Mouse (Mus musculus): ENCODE measurements around the gene Krt8. TPM values are rescaled to one million over a fixed set of nuclear protein-coding genes. Genes with fewer than 3 reads are reported as not detected.

The Krt8 gene
- 21.7 and 24.9 TPM in 2 replicates for polyA plus RNA-seq (2015; fragmentation: Nextera tagmentation; extraction: Ambion mirVana)

- Histone ChIP-seq H3K27me3 (replicated peaks) (peaks cover 64% of the 10 kb centered on the region), H3K4me3 (peak within 1 kb of the TSS; percentile 57), H3K9ac (peak within 1 kb of the TSS; percentile 77), H3K9me3 (no peaks in the 10 kb centered on the region), H3K36me3 (no peaks in the 10 kb centered on the region), H3K4me2 (peak within 1 kb of the TSS; percentile 70), H3K4me1 (peaks cover 18% of the 10 kb centered on the region), H3K27ac (replicated peaks) (no peak within 1 kb of the TSS)
- WGBS, result 22% methylated on average over 11 of the region's 11 CpGs
- ATAC-seq (ENCODE audit: extremely low read depth, insufficient number of reproducible peaks, low FRiP score, low TSS enrichment), result no peak
Measured at GRCm38 (mm10) chr15:102004189-102004588, at the start of gene Krt8. Gene Krt8, minus strand, starts transcription at chr15:102004482.

- Histone ChIP-seq H3K9me3 (no peaks in the 10 kb centered on the region), H3K36me3 (no peaks in the 10 kb centered on the region), H3K27me3 (replicated peaks) (no peaks in the 10 kb centered on the region), H3K4me2 (peak overlapping the region; percentile 87), H3K4me3 (peak overlapping the region; percentile 59), H3K27ac (replicated peaks) (peak overlapping the region; percentile 55), H3K4me1 (peaks cover 7% of the 10 kb centered on the region; the same call in 1 of the 2 replicates), H3K9ac (peak overlapping the region; percentile 81)
- no peak for ATAC-seq (ENCODE audit: extremely low read depth, insufficient number of reproducible peaks, low FRiP score, low TSS enrichment)
- WGBS, result 2% methylated on average over 28 of the region's 33 CpGs
Measured at GRCm38 (mm10) chr15:102051920-102052683, 47.8 kb upstream of the Krt8 start.

GRCm38 (mm10) chr15:102049871-102050270 lies 45.6 kb upstream of the Krt8 start:
- no peak overlapping the region for H3K9ac ChIP-seq
- no peaks in the 10 kb centered on the region for H3K36me3 ChIP-seq
- no peak overlapping the region for H3K4me2 ChIP-seq
- no peaks in the 10 kb centered on the region for H3K27me3 ChIP-seq (replicated peaks)
- H3K4me3 ChIP-seq, result no peak overlapping the region
- peaks cover 4% of the 10 kb centered on the region; the same call in 1 of the 2 replicates for H3K4me1 ChIP-seq
- H3K27ac ChIP-seq (replicated peaks), result no peak overlapping the region
- H3K9me3 ChIP-seq, result no peaks in the 10 kb centered on the region
- no peak for ATAC-seq (ENCODE audit: extremely low read depth, insufficient number of reproducible peaks, low FRiP score, low TSS enrichment)

- H3K27me3 ChIP-seq (replicated peaks), result no peaks in the 10 kb centered on the region
- H3K4me1 ChIP-seq, result peaks cover 4% of the 10 kb centered on the region; the same call in 1 of the 2 replicates
- H3K9me3 ChIP-seq, result no peaks in the 10 kb centered on the region
- no peaks in the 10 kb centered on the region for H3K36me3 ChIP-seq
- 77% methylated on average over 6 of the region's 6 CpGs for WGBS
- no peak overlapping the region for H3K27ac ChIP-seq (replicated peaks)
- H3K9ac ChIP-seq, result no peak overlapping the region
- no peak for ATAC-seq (ENCODE audit: extremely low read depth, insufficient number of reproducible peaks, low FRiP score, low TSS enrichment)
- H3K4me2 ChIP-seq, result no peak overlapping the region
- no peak overlapping the region for H3K4me3 ChIP-seq
Measured at GRCm38 (mm10) chr15:102048006-102048405, 43.7 kb upstream of the Krt8 start.

- Histone ChIP-seq H3K9me3 (no peaks in the 10 kb centered on the region), H3K9ac (no peak overlapping the region), H3K4me2 (no peak overlapping the region), H3K36me3 (no peaks in the 10 kb centered on the region), H3K4me3 (no peak overlapping the region), H3K27me3 (replicated peaks) (no peaks in the 10 kb centered on the region), H3K27ac (replicated peaks) (no peak overlapping the region), H3K4me1 (no peaks in the 10 kb centered on the region)
- no peak for ATAC-seq (ENCODE audit: extremely low read depth, insufficient number of reproducible peaks, low FRiP score, low TSS enrichment)
- 56% methylated on average over 10 of the region's 10 CpGs for WGBS
Measured at GRCm38 (mm10) chr15:102045691-102046090, 41.4 kb upstream of the Krt8 start.

GRCm38 (mm10) chr15:102044745-102045144 lies 40.5 kb upstream of the Krt8 start:
- no peaks in the 10 kb centered on the region for H3K4me1 ChIP-seq
- H3K9ac ChIP-seq, result no peak overlapping the region
- no peaks in the 10 kb centered on the region for H3K27me3 ChIP-seq (replicated peaks)
- H3K4me3 ChIP-seq, result no peak overlapping the region
- no peaks in the 10 kb centered on the region for H3K9me3 ChIP-seq
- WGBS, result 71% methylated on average over 3 of the region's 3 CpGs
- no peak overlapping the region for H3K27ac ChIP-seq (replicated peaks)
- no peak for ATAC-seq (ENCODE audit: extremely low read depth, insufficient number of reproducible peaks, low FRiP score, low TSS enrichment)
- no peaks in the 10 kb centered on the region for H3K36me3 ChIP-seq
- no peak overlapping the region for H3K4me2 ChIP-seq

- H3K9ac ChIP-seq, result no peak overlapping the region
- H3K27ac ChIP-seq (replicated peaks), result no peak overlapping the region
- no peaks in the 10 kb centered on the region for H3K27me3 ChIP-seq (replicated peaks)
- H3K9me3 ChIP-seq, result no peaks in the 10 kb centered on the region
- no peak overlapping the region for H3K4me2 ChIP-seq
- H3K4me1 ChIP-seq, result no peaks in the 10 kb centered on the region
- no peak overlapping the region for H3K4me3 ChIP-seq
- ATAC-seq (ENCODE audit: extremely low read depth, insufficient number of reproducible peaks, low FRiP score, low TSS enrichment), result no peak
- no peaks in the 10 kb centered on the region for H3K36me3 ChIP-seq
- WGBS, result 60% methylated on average over 7 of the region's 7 CpGs
Measured at GRCm38 (mm10) chr15:102041951-102042350, 37.7 kb upstream of the Krt8 start.

GRCm38 (mm10) chr15:102040277-102040676 lies 36.0 kb upstream of the Krt8 start:
- Histone ChIP-seq H3K9me3 (no peaks in the 10 kb centered on the region), H3K27me3 (replicated peaks) (no peaks in the 10 kb centered on the region), H3K4me2 (no peak overlapping the region), H3K27ac (replicated peaks) (no peak overlapping the region), H3K9ac (no peak overlapping the region), H3K4me3 (no peak overlapping the region), H3K4me1 (0 out of 2 replicates have a peak, but pooled peaks cover 2% of the 10 kb centered on the region), H3K36me3 (no peaks in the 10 kb centered on the region)
- no peak for ATAC-seq (ENCODE audit: extremely low read depth, insufficient number of reproducible peaks, low FRiP score, low TSS enrichment)
- WGBS, result 76% methylated on average over 4 of the region's 4 CpGs

GRCm38 (mm10) chr15:102034121-102035053 lies 30.1 kb upstream of the Krt8 start:
- Histone ChIP-seq H3K27me3 (replicated peaks) (0 out of 2 replicates have a peak, but pooled peaks cover 3% of the 10 kb centered on the region), H3K9me3 (no peaks in the 10 kb centered on the region), H3K4me3 (no peak overlapping the region), H3K4me1 (peaks cover 18% of the 10 kb centered on the region), H3K9ac (no peak overlapping the region), H3K27ac (replicated peaks) (peak overlapping the region; percentile 53), H3K4me2 (peak overlapping the region; percentile 18; the same call in 1 of the 2 replicates), H3K36me3 (peaks cover 13% of the 10 kb centered on the region)
- WGBS, result 52% methylated on average over 16 of the region's 16 CpGs
- no peak for ATAC-seq (ENCODE audit: extremely low read depth, insufficient number of reproducible peaks, low FRiP score, low TSS enrichment)

GRCm38 (mm10) chr15:102028040-102028439 lies 23.8 kb upstream of the Krt8 start, which contains the start of gene Krt18:
Gene Krt18, plus strand, starts transcription at chr15:102028180.
- WGBS, result under 1% methylated on average over 28 of the region's 28 CpGs
- Histone ChIP-seq H3K27ac (replicated peaks) (peak within 1 kb of the TSS; percentile 8; the same call in 1 of the 2 replicates), H3K36me3 (peaks cover 13% of the 10 kb centered on the region), H3K9me3 (no peaks in the 10 kb centered on the region), H3K27me3 (replicated peaks) (peaks cover 19% of the 10 kb centered on the region), H3K4me3 (peak within 1 kb of the TSS; percentile 55), H3K9ac (peak within 1 kb of the TSS; percentile 81), H3K4me1 (peaks cover 45% of the 10 kb centered on the region), H3K4me2 (peak within 1 kb of the TSS; percentile 75)
- no peak for ATAC-seq (ENCODE audit: extremely low read depth, insufficient number of reproducible peaks, low FRiP score, low TSS enrichment)

- peaks cover 45% of the 10 kb centered on the region for H3K4me1 ChIP-seq
Measured at GRCm38 (mm10) chr15:102026430-102026829, 22.1 kb upstream of the Krt8 start.

More at GRCm38 (mm10) chr15:102026430-102026829, 22.1 kb upstream of the Krt8 start:
- H3K9ac ChIP-seq, result 0 out of 2 replicates have a peak overlapping the region, but pooled peaks have one; percentile 11
- no peak for ATAC-seq (ENCODE audit: extremely low read depth, insufficient number of reproducible peaks, low FRiP score, low TSS enrichment)
- no peak overlapping the region for H3K27ac ChIP-seq (replicated peaks)
- peaks cover 19% of the 10 kb centered on the region for H3K27me3 ChIP-seq (replicated peaks)
- no peaks in the 10 kb centered on the region for H3K9me3 ChIP-seq
- H3K36me3 ChIP-seq, result peaks cover 12% of the 10 kb centered on the region
- no peak overlapping the region for H3K4me3 ChIP-seq
- H3K4me2 ChIP-seq, result peak overlapping the region; percentile 71
- WGBS, result 15% methylated on average over 12 of the region's 12 CpGs
